Mouse (Mus musculus): Measurements from ENCODE around the gene Srgap2.
A peak's percentile ranks its signal among the peaks of the same experiment; 100 is the strongest.

Srgap2 gene

GRCm38 (mm10) chr1:131473631-131474118, 53.5 kb downstream of the Srgap2 start:
- DNase-seq (ENCODE audit: low spot score in 2 of 2), result no peak

GRCm38 (mm10) chr1:131470597-131470996, 56.6 kb downstream of the Srgap2 start:
- no peak for DNase-seq (ENCODE audit: low spot score in 2 of 2)

GRCm38 (mm10) chr1:131465855-131466254, 61.3 kb downstream of the Srgap2 start:
- DNase-seq (ENCODE audit: low spot score in 2 of 2), result no peak

GRCm38 (mm10) chr1:131463953-131464627, 63.1 kb downstream of the Srgap2 start:
- DNase-seq (ENCODE audit: low spot score in 2 of 2), result no peak

- no peak for DNase-seq (ENCODE audit: low spot score in 2 of 2)
Measured at GRCm38 (mm10) chr1:131462541-131463067, 64.5 kb downstream of the Srgap2 start.

GRCm38 (mm10) chr1:131460914-131461530, 66.1 kb downstream of the Srgap2 start:
- no peak for DNase-seq (ENCODE audit: low spot score in 2 of 2)

GRCm38 (mm10) chr1:131455355-131455890, 71.7 kb downstream of the Srgap2 start:
- no peak for DNase-seq (ENCODE audit: low spot score in 2 of 2)

- no peak for DNase-seq (ENCODE audit: low spot score in 2 of 2)
Measured at GRCm38 (mm10) chr1:131454386-131454785, 72.8 kb downstream of the Srgap2 start.

- no peak for DNase-seq (ENCODE audit: low spot score in 2 of 2)
Measured at GRCm38 (mm10) chr1:131453335-131453734, 73.8 kb downstream of the Srgap2 start.

- no peak for DNase-seq (ENCODE audit: low spot score in 2 of 2)
Measured at GRCm38 (mm10) chr1:131448373-131448772, 78.8 kb downstream of the Srgap2 start.

GRCm38 (mm10) chr1:131447333-131447732, 79.8 kb downstream of the Srgap2 start:
- no peak for DNase-seq (ENCODE audit: low spot score in 2 of 2)

- no peak for DNase-seq (ENCODE audit: low spot score in 2 of 2)
Measured at GRCm38 (mm10) chr1:131446577-131446976, 80.6 kb downstream of the Srgap2 start.

GRCm38 (mm10) chr1:131438556-131438955, 88.6 kb downstream of the Srgap2 start:
- no peak for DNase-seq (ENCODE audit: low spot score in 2 of 2)

GRCm38 (mm10) chr1:131437975-131438374, 89.2 kb downstream of the Srgap2 start:
- no peak for DNase-seq (ENCODE audit: low spot score in 2 of 2)

GRCm38 (mm10) chr1:131436609-131437008, 90.5 kb downstream of the Srgap2 start:
- DNase-seq (ENCODE audit: low spot score in 2 of 2), result no peak

GRCm38 (mm10) chr1:131431456-131432246, 95.5 kb downstream of the Srgap2 start:
- DNase-seq (ENCODE audit: low spot score in 2 of 2), result peak; percentile 67 to 83

GRCm38 (mm10) chr1:131427140-131427821, 99.9 kb downstream of the Srgap2 start:
- no peak for DNase-seq (ENCODE audit: low spot score in 2 of 2)

GRCm38 (mm10) chr1:131423061-131423460, 104.1 kb downstream of the Srgap2 start:
- DNase-seq (ENCODE audit: low spot score in 2 of 2), result no peak

- no peak for DNase-seq (ENCODE audit: low spot score in 2 of 2)
Measured at GRCm38 (mm10) chr1:131421113-131421512, 106.0 kb downstream of the Srgap2 start.

GRCm38 (mm10) chr1:131420660-131421059, 106.5 kb downstream of the Srgap2 start:
- no peak for DNase-seq (ENCODE audit: low spot score in 2 of 2)

GRCm38 (mm10) chr1:131419307-131419706, 107.8 kb downstream of the Srgap2 start:
- DNase-seq (ENCODE audit: low spot score in 2 of 2), result no peak
